Mouse (Mus musculus) gonadal fat pad, adult 2 months (tissue): ENCODE measurements around the gene Mrpl16. TPM values are rescaled to one million over a fixed set of nuclear protein-coding genes. Genes with fewer than 3 reads are reported as not detected.

ENCODE experiments used
- DNase-seq: peaks from one replicate; pipeline ENCODE4 v3.0.0-alpha.2; 2012; ENCODE audit warnings: low read depth
- polyA plus RNA-seq: library from polyadenylated mRNA; depleted of rRNA; stranded (reverse); fragments of >200 nt; gene quantifications from 2 replicates; pipeline ENCODE4 v1.2.3, GENCODE M21; 2012

Mrpl16 gene
- polyA plus RNA-seq, 1 experiment: 17.4 TPM

DNA sequence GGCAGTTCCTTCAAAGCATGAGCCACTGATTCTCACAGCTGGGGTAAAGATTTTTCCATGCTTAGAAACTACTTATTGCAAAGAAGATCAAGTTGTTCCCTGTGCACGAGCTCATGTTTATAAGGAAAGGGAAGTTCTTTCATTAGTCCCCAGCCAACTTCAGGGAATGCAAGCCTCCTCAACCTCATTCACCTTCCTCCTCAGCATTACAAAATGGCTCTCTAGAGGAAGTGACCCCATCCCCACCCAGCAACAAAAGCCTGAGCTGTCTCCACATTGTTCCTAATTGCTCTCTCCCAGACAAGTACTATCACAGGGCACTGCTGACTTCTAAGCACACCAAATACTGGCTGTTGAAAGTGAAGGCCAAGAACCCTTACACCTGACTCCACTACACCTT is 34.2 kb downstream of the Mrpl16 start:
- no peak for DNase-seq

DNA sequence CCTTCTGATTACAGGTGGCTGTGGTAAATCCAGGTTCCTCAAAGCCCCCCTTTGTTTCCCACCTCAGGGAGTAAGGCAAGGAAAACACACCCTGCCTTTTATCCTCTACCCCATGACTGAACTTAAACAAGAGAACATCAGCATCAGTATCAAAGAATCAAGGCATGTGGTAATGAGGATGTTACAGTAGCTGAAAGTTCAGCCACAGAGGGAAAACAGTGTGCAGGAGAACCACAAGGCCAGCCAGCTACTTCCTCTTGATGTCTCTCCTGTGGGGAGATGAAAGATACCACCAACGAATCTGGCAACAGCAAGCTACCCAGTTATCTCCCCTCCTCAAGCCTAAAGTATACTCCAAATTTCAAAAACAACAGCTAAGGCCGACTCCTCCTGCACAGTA is 37.1 kb downstream of the Mrpl16 start:
- DNase-seq: no peak

DNA sequence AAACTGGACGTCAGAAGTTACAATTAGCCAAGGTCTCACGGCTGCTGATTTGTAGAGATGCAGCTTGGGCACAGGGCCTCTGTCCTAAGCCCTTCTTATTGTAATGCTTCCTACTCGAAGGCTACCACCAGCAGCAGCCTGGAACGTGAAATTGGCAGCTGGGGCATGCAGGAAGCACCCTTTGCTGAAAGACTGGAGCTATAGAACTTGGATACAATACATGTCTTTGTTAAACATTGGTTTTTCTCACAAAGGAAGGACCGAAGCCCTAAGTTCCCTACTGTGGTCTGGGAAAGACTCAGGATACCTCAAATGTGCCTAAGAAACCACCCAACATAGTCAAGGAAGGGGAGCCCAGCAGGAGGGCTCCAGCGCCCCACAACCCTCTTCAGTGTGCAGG is 37.6 kb downstream of the Mrpl16 start:
- DNase-seq: no peak

- no peak for DNase-seq
These were observed 38.3 kb downstream of the Mrpl16 start for GRCm38 (mm10) chr19:11808452-11808851.

DNA sequence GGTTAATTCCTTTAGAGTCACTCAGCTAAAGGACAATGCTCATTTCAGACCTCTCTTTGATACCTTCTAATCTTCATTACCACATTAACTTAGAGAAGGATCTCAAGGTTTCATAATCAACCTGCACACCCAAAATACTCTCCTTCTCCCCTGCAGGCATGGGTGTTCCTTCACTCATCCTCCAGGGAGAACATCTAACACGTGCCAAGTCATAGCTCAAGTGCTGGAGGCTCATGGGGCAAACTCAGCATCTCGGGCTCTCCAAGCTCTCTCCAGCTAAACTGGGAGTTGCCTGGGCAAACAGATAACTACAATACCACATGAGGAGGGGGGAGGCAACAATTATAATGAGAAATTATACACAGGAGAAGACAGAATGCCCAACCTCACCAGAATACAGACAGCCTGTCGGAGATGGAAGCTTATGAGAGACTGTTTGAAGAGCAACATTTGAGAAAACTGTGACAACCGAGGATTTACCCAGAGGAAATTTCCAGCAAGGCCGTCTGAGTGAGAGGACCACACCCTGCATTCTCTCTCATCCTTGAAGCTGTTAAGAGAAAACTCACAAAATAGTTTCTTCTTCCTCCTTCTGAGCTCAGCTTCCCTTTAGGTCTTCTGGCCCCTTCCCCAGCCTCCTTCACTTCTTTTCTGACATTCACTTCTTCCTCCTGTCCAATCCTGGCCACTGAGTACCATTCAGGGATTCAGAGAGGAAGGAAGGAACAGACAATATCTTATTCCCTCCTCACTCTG is 40.0 kb downstream of the Mrpl16 start:
- no peak for DNase-seq

DNA sequence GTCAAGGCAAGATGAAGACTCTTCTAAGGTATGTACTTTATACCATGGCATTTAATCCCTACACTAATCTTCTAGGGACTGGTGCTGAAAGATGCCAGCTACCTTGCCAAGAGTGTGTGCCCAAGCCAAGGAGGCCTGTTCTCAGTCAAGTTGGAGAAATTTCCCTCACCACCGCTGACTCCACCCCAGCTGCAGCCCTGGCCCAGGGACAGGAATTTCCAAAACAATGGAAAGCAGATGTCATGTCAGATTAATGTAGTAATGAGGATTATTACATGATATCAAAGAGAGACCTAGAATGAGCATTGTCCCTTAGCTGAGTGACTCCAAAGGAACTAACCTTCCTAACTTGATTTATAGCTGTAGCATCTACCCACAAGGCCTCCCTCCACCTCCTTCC is 40.7 kb downstream of the Mrpl16 start:
- no peak for DNase-seq

- no peak for DNase-seq
These were observed 41.6 kb downstream of the Mrpl16 start for GRCm38 (mm10) chr19:11811688-11812365.

- no peak for DNase-seq
These were observed 42.9 kb downstream of the Mrpl16 start for GRCm38 (mm10) chr19:11813136-11813535.

GRCm38 (mm10) chr19:11813649-11814048 is 43.5 kb downstream of the Mrpl16 start:
- DNase-seq: no peak

DNA sequence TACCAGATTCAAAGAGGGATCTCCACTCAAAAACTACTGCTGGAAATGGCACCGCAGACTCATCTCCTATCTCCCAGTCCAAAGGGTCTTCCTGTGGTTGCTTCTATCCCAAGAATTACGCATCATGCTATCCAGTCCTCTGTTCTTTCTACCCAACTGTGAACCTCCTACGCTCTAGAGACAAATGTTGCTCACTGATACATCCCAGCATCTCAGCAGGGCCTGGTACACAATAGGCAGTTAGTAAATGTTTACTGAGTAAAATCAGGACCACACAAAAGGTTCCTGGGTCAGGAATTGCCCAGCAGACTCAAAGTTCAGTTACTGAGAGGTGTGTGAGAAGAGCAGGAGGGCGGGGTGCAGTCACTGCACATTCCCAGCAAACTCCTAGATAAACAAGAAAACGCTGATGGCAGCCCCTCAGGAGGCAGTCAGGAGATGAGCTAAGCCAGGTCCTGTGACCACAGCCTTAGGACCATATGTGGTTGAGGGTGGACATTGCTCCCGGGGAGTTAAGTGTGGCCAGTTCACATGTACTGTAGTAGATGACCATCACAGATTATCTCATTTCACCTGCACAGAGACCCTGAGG is 44.6 kb downstream of the Mrpl16 start:
- DNase-seq: no peak

- DNase-seq: no peak
These were observed 46.5 kb downstream of the Mrpl16 start for GRCm38 (mm10) chr19:11816706-11817105.

DNA sequence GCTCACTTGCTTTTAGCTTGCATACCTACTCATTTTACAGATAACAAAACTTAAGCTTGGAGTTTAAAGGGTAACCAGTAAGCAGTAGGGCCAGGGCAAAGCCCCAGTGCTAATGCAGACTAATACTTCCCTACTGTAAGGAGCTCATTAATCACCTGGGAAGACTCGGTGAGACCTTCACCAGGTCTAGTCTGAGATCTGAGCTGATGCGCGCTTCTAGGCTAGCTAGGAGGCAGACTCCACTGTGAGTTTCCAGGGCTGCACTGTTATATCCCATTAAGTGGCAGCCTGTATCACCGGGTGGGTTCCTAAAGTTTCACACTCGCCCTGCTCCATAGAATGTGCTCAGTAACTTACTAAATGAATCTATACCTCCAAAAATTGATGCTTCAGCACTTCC is 47.4 kb downstream of the Mrpl16 start:
- no peak for DNase-seq

DNA sequence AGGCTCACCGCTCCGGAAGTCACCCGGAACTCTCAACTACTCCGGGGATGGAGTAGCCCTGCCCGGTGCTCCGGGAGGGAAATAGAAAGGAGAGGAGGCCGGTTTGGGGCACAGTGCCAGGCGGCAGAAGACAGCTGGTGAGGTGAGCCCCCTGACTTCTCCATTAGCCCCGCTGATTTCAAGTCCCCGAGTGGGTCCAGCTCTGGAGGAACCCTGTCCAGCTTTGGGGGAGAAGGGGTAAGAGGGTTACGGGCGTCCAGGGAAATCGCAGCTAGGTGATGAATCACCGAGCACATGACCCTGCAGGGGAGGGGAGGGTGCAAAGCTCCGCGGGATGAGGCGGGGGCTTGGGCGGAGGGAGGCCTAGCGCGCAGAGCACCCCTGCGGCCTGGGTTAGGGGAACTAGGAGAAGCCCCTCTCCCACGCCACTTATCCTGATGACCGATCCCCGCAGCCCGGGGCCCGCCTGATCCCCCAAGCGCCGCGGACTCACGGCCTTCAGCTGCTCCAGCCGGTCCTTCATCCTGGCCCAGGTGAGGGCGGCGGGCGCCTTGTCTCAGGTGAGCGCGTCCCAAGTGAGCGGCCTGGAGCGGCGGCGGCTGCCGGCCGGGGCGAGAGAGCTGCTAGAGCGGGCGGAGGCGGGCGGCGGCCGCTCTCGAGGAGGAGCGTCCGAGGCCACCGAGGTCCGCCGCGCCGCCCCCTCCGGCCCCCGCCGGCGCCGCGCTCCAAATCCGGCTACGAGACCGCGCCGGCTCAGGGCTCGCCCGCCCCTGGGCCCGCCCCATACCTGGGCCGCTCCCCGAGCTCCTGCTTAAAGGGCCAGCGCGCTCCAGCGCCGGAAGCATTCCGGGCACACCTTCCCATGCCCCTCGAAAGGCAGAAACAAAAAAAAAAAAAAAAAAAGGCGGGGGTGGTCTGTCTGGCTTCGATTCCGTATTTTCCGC is 48.3 kb downstream of the Mrpl16 start:
- no peak for DNase-seq

- DNase-seq: no peak
These were observed 49.0 kb downstream of the Mrpl16 start, which contains the start of gene Stx3 for GRCm38 (mm10) chr19:11819143-11819700. Stx3 (minus strand) TSS chr19:11819403.

DNA sequence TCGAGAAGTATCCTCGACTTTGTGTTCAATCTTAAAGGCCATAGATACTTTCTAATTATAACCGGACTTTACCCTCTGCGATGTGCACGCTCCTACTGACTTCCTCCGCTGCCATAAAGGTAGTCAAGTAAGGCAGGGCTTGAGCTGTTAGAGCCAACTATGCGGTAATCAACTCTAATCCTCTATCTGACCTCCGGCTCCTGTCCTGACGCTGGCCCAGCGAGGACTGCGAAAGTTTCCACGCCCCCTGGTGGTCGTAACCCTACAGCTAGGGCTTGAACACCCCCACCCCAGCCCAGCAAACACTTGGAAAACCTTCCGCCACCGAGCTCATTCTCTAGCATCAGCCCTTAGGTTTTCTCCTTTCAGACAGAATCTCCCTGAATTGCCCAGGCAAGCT is 49.6 kb downstream of the Mrpl16 start:
- DNase-seq: no peak

DNA sequence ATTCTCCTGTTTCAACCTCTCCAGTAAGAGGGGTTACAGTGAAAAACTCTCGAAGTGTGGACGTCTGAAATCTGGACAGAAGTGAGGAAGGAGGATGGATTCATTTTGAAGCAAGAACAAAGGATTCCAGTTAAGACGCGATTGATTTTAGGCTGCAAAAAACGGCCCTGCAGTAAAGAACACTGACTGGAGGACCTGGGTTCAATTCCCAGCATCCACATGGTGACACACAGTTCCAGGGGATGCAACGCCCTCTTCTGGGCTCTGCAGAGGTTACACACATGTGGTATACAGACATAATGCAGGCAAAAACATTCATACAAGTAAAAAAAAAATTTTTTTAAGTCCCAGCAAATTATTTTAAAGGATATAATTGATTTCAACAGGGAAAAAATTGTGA is 50.0 kb downstream of the Mrpl16 start:
- no peak for DNase-seq

GRCm38 (mm10) chr19:11823346-11824065 is 53.3 kb downstream of the Mrpl16 start:
- DNase-seq: no peak
